Mouse (Mus musculus) midbrain, postnatal 0 days (tissue): ENCODE measurements around the gene Mrpl11. TPM values are rescaled to one million over a fixed set of nuclear protein-coding genes. Genes with fewer than 3 reads are reported as not detected.

Experiments used
- ATAC-seq: fragments of 200-750 bp; cut with Nextera tagmentation; 2 replicates; pipeline ENCODE4 v1.8.0; 2017; ENCODE audit warnings: moderate number of reproducible peaks, mild to moderate bottlenecking, moderate TSS enrichment, moderate library complexity; ENCODE audit not compliant: low FRiP score
- DNase-seq: peaks from one replicate; pipeline ENCODE4 v3.0.0-alpha.2; 2015; ENCODE audit warnings: low spot score
- H3K27ac ChIP-seq: fragments of 300-500 bp; sonication (generic); 2 replicates; pipeline ENCODE4 v1.5.1; 2014; ENCODE audit warnings: low read depth, mild to moderate bottlenecking, low read length, mixed read lengths
- H3K27me3 ChIP-seq: fragments of 300-500 bp; sonication (generic); 2 replicates; pipeline ENCODE4 v1.6.1; 2014; ENCODE audit warnings: low read length, control low read depth, mixed read lengths; ENCODE audit not compliant: insufficient read depth
- H3K36me3 ChIP-seq: fragments of 300-500 bp; sonication (generic); 2 replicates; pipeline ENCODE4 v1.6.1; 2014; ENCODE audit warnings: low read length, control low read depth, mixed read lengths; ENCODE audit not compliant: insufficient read depth
- H3K4me1 ChIP-seq: fragments of 300-500 bp; sonication (generic); 2 replicates; pipeline ENCODE4 v1.6.1; 2014; ENCODE audit warnings: mild to moderate bottlenecking, control low read depth, antibody characterized with exemption, low read length, mixed read lengths; ENCODE audit not compliant: insufficient read depth
- H3K4me2 ChIP-seq: fragments of 300-500 bp; sonication (generic); 2 replicates; pipeline ENCODE4 v1.6.1; 2014; ENCODE audit warnings: low read depth, mild to moderate bottlenecking, low read length, mixed read lengths; ENCODE audit not compliant: poor library complexity, severe bottlenecking
- H3K4me3 ChIP-seq: fragments of 300-500 bp; sonication (generic); 2 replicates; pipeline ENCODE4 v1.5.1; 2014; ENCODE audit warnings: low read depth, mild to moderate bottlenecking, low read length, moderate library complexity
- H3K9ac ChIP-seq: fragments of 300-500 bp; sonication (generic); replicated peaks from 2 replicates; pipeline ENCODE4 v1.6.1; 2014; ENCODE audit warnings: mild to moderate bottlenecking, low read length, moderate library complexity, mixed read lengths; ENCODE audit not compliant: poor library complexity, severe bottlenecking
- H3K9me3 ChIP-seq: fragments of 300-500 bp; sonication (generic); 2 replicates; pipeline ENCODE4 v1.6.1; 2016; ENCODE audit warnings: low read length, control low read depth
- CTCF ChIP-seq: IDR thresholded peaks from 2 replicates; pipeline ENCODE4 v1.5.1; 2016; ENCODE audit warnings: antibody characterized with exemption, mild to moderate bottlenecking
- WGBS: fragments of 180-500 bp; shearing (Covaris S2); extraction: QIAGEN DNeasy Blood & Tissue Kit; methylation state at CpG from one replicate; pipeline ENCODE4 v1.1.7; 2014; 5-methylcytosine and 5-hydroxymethylcytosine counted together
- polyA plus RNA-seq: library from polyadenylated mRNA; unstranded; fragments of >200 nt; fragmentation: Nextera tagmentation; extraction: Ambion mirVana; gene quantifications from 2 replicates; pipeline ENCODE4 v1.2.1, GENCODE M21; 2015
- total RNA-seq: library from RNA; depleted of rRNA; stranded (reverse); fragments of >200 nt; gene quantifications from 2 replicates; pipeline ENCODE4 v1.2.3, GENCODE M21; 2014

Mrpl11 gene
- total and polyA plus RNA-seq, 2 experiments from 2014 or later: 93.1 to 145 TPM

- peaks cover 14% of the 10 kb centered on the region for H3K27me3 ChIP-seq
- H3K4me3 ChIP-seq: peak overlapping the region; percentile 55
- ATAC-seq (peak; percentile 79), DNase-seq (peak; percentile 83)
- peak; percentile 35 for TF ChIP-seq CTCF
- 6% methylated on average over 44 of the region's 47 CpGs for WGBS
- H3K36me3 ChIP-seq: peaks cover 17% of the 10 kb centered on the region
- H3K27ac ChIP-seq: peak overlapping the region; percentile 62
- H3K4me1 ChIP-seq: peaks cover 19% of the 10 kb centered on the region; the same call in 1 of the 2 replicates
- H3K4me2 ChIP-seq: peak overlapping the region; percentile 74
- peak overlapping the region; percentile 71 for H3K9ac ChIP-seq
- no peaks in the 10 kb centered on the region for H3K9me3 ChIP-seq
These were observed 27.7 kb downstream of the Mrpl11 start for GRCm38 (mm10) chr19:4989434-4990255.

- Histone ChIP-seq H3K4me2 (peak within 1 kb of the TSS; percentile 74), H3K9ac (peak within 1 kb of the TSS; percentile 71), H3K27me3 (peaks cover 11% of the 10 kb centered on the region), H3K4me3 (peak within 1 kb of the TSS; percentile 55), H3K27ac (peak within 1 kb of the TSS; percentile 62), H3K9me3 (no peaks in the 10 kb centered on the region), H3K4me1 (peaks cover 23% of the 10 kb centered on the region; the same call in 1 of the 2 replicates), H3K36me3 (peaks cover 17% of the 10 kb centered on the region)
- no peak for ATAC-seq
- DNase-seq: no peak
- 9% methylated on average over 4 of the region's 4 CpGs for WGBS
- no peak; the same call in 1 of the 2 replicates for TF ChIP-seq CTCF
These were observed 28.3 kb downstream of the Mrpl11 start, which contains the start of gene Npas4 for GRCm38 (mm10) chr19:4990256-4990625. TSS of gene Npas4 (minus strand) at chr19:4990316.

- H3K4me1 ChIP-seq: peaks cover 23% of the 10 kb centered on the region; the same call in 1 of the 2 replicates
These were observed 28.8 kb downstream of the Mrpl11 start for GRCm38 (mm10) chr19:4990716-4991115.

GRCm38 (mm10) chr19:4992371-4992770, 30.4 kb downstream of the Mrpl11 start:
- Histone ChIP-seq H3K4me3 (no peak overlapping the region), H3K9me3 (no peaks in the 10 kb centered on the region), H3K27ac (no peak overlapping the region), H3K4me1 (peaks cover 25% of the 10 kb centered on the region; the same call in 1 of the 2 replicates), H3K4me2 (no peak overlapping the region), H3K27me3 (no peaks in the 10 kb centered on the region), H3K36me3 (no peaks in the 10 kb centered on the region), H3K9ac (no peak overlapping the region)
- WGBS: 16% methylated on average over 8 of the region's 8 CpGs
- DNase-seq: no peak
- TF ChIP-seq CTCF: no peak
- no peak for ATAC-seq

More at GRCm38 (mm10) chr19:4990716-4991115, 28.8 kb downstream of the Mrpl11 start:
- Histone ChIP-seq H3K27me3 (peaks cover 9% of the 10 kb centered on the region), H3K9ac (0 out of 2 replicates have a peak overlapping the region, but pooled peaks have one; percentile 24), H3K36me3 (peaks cover 14% of the 10 kb centered on the region), H3K4me2 (peak overlapping the region; percentile 74), H3K4me3 (peak overlapping the region; percentile 26), H3K27ac (no peak overlapping the region), H3K9me3 (no peaks in the 10 kb centered on the region)
- peak; percentile 21 for DNase-seq
- no peak for TF ChIP-seq CTCF
- ATAC-seq: 0 out of 2 replicates have a peak, but pooled peaks have one; percentile 26
- WGBS: 2% methylated on average over 15 of the region's 22 CpGs

GRCm38 (mm10) chr19:4992904-4993303, 31.0 kb downstream of the Mrpl11 start:
- ATAC-seq (no peak), DNase-seq (peak; percentile 79)
- peak; percentile 35; the same call in 1 of the 2 replicates for TF ChIP-seq CTCF
- no peaks in the 10 kb centered on the region for H3K9me3 ChIP-seq
- no peak overlapping the region; the same call in 1 of the 2 replicates for H3K27ac ChIP-seq
- no peak overlapping the region for H3K9ac ChIP-seq
- H3K4me2 ChIP-seq: peak overlapping the region; percentile 34
- H3K36me3 ChIP-seq: no peaks in the 10 kb centered on the region
- no peaks in the 10 kb centered on the region for H3K27me3 ChIP-seq
- peaks cover 30% of the 10 kb centered on the region; the same call in 1 of the 2 replicates for H3K4me1 ChIP-seq
- H3K4me3 ChIP-seq: no peak overlapping the region
- 3% methylated on average over 9 of the region's 9 CpGs for WGBS

GRCm38 (mm10) chr19:4994043-4994442, 32.1 kb downstream of the Mrpl11 start:
- Histone ChIP-seq H3K4me1 (peaks cover 34% of the 10 kb centered on the region), H3K4me3 (no peak overlapping the region; the same call in 1 of the 2 replicates), H3K9me3 (no peaks in the 10 kb centered on the region), H3K27me3 (no peaks in the 10 kb centered on the region), H3K36me3 (no peaks in the 10 kb centered on the region), H3K4me2 (peak overlapping the region; percentile 20), H3K9ac (no peak overlapping the region), H3K27ac (peak overlapping the region; percentile 79)
- TF ChIP-seq CTCF: no peak
- WGBS: 17% methylated on average over 5 of the region's 5 CpGs
- ATAC-seq (no peak), DNase-seq (peak; percentile 77)
